Mouse (Mus musculus) small intestine, adult 2 months (tissue): ENCODE results near the gene Rab11fip3. TPM values are rescaled to one million over a fixed set of nuclear protein-coding genes. Genes with fewer than 3 reads are reported as not detected.
"Not testable (repeated sequence)": the region's sequence is repeated elsewhere in the genome, so short reads cannot be mapped to it uniquely, and the experiment has no call there.

Source experiments
- H3K27ac ChIP-seq: fragments of 200-500 bp; 2 replicates; pipeline ENCODE4 v1.5.1; 2012; ENCODE audit warnings: low read depth, low read length, control low read depth, inconsistent platforms; ENCODE audit not compliant: insufficient read depth
- H3K27me3 ChIP-seq: fragments of 200-500 bp; 2 replicates; pipeline ENCODE4 v1.6.1; 2012; ENCODE audit warnings: mild to moderate bottlenecking, moderate library complexity, low read length, inconsistent platforms; ENCODE audit not compliant: control insufficient read depth, insufficient read depth
- H3K36me3 ChIP-seq: fragments of 200-500 bp; 2 replicates; pipeline ENCODE4 v1.6.1; 2012; ENCODE audit warnings: mild to moderate bottlenecking, low read length, control low read depth, inconsistent platforms; ENCODE audit not compliant: control insufficient read depth, insufficient read depth
- H3K4me1 ChIP-seq: fragments of 200-500 bp; 2 replicates; pipeline ENCODE4 v1.6.1; 2012; ENCODE audit warnings: low read length, inconsistent platforms, mixed read lengths; ENCODE audit not compliant: control insufficient read depth, insufficient read depth, insufficient read length
- H3K4me3 ChIP-seq: fragments of 200-500 bp; 2 replicates; pipeline ENCODE4 v1.5.1; 2012; ENCODE audit warnings: low read depth, mild to moderate bottlenecking, control low read depth, inconsistent platforms, low read length, moderate library complexity
- CTCF ChIP-seq: fragments of 200-500 bp; IDR thresholded peaks from 2 replicates; pipeline ENCODE4 v1.5.1; 2012; ENCODE audit warnings: low read depth, mild to moderate bottlenecking, control low read depth, inconsistent platforms, low read length, moderate library complexity, mixed read lengths; ENCODE audit not compliant: insufficient replicate concordance, insufficient read length; ENCODE audit errors: extremely low read depth
- POLR2A ChIP-seq: fragments of 200-500 bp; IDR thresholded peaks from 2 replicates; pipeline ENCODE4 v1.6.1; 2012; ENCODE audit warnings: low read depth, mild to moderate bottlenecking, control low read depth, inconsistent platforms, low read length, moderate library complexity
- WGBS: fragments of 180-500 bp; shearing (Covaris S2); methylation state at CpG from one replicate; pipeline ENCODE4 v1.1.7; 2018; 5-methylcytosine and 5-hydroxymethylcytosine counted together
- polyA plus RNA-seq: library from polyadenylated mRNA; depleted of rRNA; stranded (reverse); fragments of >200 nt; gene quantifications from 2 replicates; pipeline ENCODE4 v1.2.3, GENCODE M21; 2012; rRNA removed

The Rab11fip3 gene
- polyA plus RNA-seq = 37.3 and 116 TPM in 2 replicates

DNA sequence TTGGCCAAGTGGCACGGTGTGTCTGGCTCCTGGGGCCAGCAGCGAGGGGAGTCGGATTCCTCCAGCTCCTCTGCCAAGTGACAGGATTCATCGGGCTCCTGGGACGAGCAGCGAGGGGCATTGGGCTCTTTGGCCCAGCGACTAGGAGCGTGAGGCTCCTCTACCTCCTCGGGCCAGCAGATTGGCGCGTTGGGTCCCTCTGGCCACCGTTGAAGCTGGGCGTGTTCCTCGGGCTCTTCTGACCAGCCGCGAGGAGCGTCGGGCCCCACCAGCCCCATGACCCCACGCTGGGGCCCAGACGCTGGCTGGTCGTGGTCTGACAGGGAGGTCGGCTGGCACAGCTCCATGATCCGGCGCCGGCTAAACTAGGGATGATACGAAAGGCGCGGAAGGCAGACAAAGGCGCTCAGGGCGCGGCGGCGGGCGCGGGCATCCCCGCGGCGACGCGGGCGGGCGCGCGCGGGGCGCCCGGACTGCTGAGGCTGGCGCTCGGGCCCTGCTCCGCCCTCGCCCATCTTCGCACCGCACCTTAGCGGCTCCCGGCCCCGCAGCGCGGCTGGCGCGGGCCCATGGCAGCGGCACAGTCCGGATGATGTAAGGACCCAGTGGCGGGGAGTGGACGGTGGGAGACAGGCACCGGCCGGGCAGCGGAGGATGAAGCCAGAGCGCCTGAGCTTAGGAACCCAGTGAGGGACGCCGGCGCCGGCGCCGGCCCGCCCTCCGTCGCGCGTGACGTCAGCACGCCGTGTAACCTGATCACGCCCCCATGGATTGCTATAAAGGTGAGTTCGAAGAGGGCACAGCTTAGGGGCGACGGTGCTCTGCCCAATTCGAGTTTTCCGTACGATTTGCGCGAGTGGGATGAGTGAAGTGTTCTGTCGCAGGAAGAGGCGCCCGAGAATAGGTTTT is at the start of gene Rab11fip3:
Gene Rab11fip3 (minus strand): TSS at position 725 of the 909 bp plus-strand sequence.
- no peak within 1 kb of the TSS for H3K27ac ChIP-seq
- H3K27me3 ChIP-seq = 0 out of 2 replicates have a peak, but pooled peaks cover 3% of the 10 kb centered on the region
- WGBS = under 1% methylated on average over 94 of the region's 94 CpGs

DNA sequence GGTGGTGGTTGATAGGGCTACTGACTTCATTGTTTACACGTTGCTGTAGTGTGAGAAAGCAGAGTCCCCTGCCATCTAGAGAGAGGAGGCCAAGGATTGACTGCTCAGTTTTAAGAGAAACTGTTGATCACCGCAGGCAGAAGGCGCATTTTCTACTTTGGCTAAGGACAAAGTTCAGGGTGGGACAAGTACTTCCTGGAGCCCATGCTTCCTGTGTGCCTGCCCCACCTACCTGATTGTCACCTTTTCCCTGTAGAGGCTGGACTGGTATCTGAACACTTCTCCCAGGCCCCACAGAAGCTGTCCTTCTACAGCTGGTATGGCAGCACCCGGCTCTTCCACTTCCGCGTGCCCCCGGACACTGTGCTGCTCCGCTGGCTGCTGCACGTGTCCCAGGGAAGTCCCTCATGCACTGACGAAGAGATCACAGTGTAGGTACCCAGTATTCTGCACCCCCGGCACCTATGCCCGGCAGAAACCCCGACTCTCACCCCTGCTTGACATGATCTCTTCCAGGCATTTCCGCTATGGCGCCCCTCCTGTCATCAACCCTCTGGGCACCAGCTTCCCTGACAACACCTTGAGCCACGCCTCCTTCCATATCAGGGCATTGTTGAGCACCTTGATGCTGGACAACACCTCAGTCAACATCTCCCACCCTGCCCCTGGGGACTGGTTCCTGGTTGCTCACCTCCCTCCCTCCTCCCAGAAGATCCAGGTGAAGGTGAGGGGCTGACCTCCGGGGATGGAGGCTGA is 47.3 kb upstream of the Rab11fip3 start:
- H3K4me1 ChIP-seq = peaks cover 16% of the 10 kb centered on the region
- TF ChIP-seq CTCF = no peak
- no peak for TF ChIP-seq POLR2A
- H3K27ac ChIP-seq = peak overlapping the region; percentile 91
- H3K27me3 ChIP-seq = 0 out of 2 replicates have a peak, but pooled peaks cover 3% of the 10 kb centered on the region
- H3K4me3 ChIP-seq = peak overlapping the region; percentile 35; the same call in 1 of the 2 replicates
- peaks cover 16% of the 10 kb centered on the region; the same call in 1 of the 2 replicates for H3K36me3 ChIP-seq
- 49% methylated on average over 17 of the region's 17 CpGs for WGBS

More for the DNA sequence above, at the start of gene Rab11fip3:
- TF ChIP-seq POLR2A (peak; percentile 47; the same call in 1 of the 2 replicates), CTCF (no peak)
- Histone ChIP-seq H3K4me3 (peak within 1 kb of the TSS; percentile 91), H3K36me3 (no peaks in the 10 kb centered on the region), H3K4me1 (peaks cover 18% of the 10 kb centered on the region)

DNA sequence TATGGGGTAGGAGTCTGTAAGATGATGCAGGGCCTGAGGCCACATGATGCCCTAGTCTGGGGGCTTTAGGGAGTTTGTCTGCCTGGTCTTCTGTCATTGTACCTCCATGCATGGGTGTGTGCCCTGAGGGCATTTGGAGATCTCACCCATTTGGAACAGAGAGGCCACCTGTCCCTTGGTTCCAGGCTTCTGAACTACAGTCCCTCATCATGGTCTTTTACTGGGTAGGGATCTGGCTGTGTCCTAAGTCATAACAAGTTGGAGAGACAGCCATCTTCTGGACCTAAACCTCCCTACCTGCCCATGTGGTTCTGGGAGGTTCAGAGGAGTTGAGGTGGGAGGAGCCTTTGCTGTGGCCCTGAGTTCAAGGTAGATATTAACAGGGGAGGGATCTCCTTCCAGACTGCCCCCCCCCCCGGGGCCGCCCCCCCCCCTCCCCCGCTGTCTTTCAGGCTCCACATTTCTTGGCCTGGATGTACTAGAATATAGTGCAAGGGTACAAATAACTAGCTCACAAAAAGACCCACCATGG is 46.7 kb upstream of the Rab11fip3 start:
- WGBS = 31% methylated on average over 3 of the region's 3 CpGs
- 0 out of 2 replicates have a peak, but pooled peaks cover 3% of the 10 kb centered on the region for H3K27me3 ChIP-seq
- H3K36me3 ChIP-seq = peaks cover 12% of the 10 kb centered on the region; the same call in 1 of the 2 replicates
- peak overlapping the region; percentile 91 for H3K27ac ChIP-seq
- no peak overlapping the region for H3K4me3 ChIP-seq
- H3K4me1 ChIP-seq = peaks cover 16% of the 10 kb centered on the region
- TF ChIP-seq POLR2A (no peak), CTCF (no peak)

DNA sequence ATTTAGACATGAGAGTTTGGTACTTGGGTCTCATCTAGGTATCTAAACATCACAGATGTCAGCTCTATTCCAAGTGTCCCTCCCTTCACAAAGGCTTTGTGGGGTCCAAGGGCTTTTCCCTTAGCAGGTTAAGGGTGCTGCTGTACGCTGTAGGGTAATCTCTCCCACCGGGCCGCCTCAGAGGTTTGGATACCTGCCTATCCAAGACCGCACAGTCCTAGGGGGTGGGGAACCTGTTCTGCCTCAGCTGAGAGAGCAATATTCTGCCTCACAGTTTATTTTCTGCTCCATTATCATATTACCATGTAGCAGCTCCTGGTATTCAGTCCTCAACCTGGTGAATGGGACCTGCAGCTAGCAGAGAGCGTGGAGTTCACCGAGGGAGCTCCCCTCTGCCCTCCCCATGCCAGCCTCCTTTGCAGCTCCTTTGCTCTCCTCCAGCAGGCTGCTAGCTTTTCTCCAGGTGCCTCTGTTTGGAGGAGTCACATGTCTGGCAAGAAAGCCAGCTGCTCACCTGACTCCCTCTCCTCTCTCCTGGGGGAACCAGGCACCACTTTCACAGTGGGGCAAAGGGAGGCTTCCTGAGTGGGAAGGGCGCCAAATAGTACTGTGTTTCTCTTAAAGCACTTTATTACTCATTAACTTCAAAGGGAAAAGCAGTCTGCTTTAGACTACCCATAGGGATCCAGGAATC is 46.0 kb upstream of the Rab11fip3 start:
- 27% methylated on average over 7 of the region's 7 CpGs for WGBS
- TF ChIP-seq CTCF = no peak
- TF ChIP-seq POLR2A = no peak
- Histone ChIP-seq H3K27ac (peak overlapping the region; percentile 82), H3K4me3 (peak overlapping the region; percentile 22), H3K4me1 (peaks cover 16% of the 10 kb centered on the region), H3K36me3 (peaks cover 11% of the 10 kb centered on the region; the same call in 1 of the 2 replicates), H3K27me3 (0 out of 2 replicates have a peak, but pooled peaks cover 3% of the 10 kb centered on the region)

DNA sequence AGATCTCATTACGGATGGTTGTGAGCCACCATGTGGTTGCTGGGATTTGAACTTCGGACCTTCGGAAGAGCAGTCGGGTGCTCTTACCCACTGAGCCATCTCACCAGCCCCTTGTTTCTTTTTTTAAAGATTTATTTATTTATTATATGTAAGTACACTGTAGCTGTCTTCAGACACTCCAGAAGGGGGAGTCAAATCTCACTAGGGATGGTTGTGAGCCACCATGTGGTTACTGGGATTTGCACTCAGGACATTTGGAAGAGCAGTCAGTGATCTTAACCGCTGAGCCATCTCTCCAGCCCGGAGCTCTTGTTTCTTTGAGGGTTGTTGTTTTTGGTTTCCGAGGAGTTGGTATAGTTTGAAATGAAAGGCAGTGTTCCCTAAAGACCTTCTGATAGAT is 45.1 kb upstream of the Rab11fip3 start:
- Histone ChIP-seq H3K36me3 (peaks cover 11% of the 10 kb centered on the region; the same call in 1 of the 2 replicates), H3K4me3 (peak overlapping the region; percentile 52), H3K4me1 (peaks cover 13% of the 10 kb centered on the region), H3K27ac (peak overlapping the region; percentile 82)
- 38% methylated on average over 7 of the region's 7 CpGs for WGBS
- H3K27me3 ChIP-seq = not testable (repeated sequence)

DNA sequence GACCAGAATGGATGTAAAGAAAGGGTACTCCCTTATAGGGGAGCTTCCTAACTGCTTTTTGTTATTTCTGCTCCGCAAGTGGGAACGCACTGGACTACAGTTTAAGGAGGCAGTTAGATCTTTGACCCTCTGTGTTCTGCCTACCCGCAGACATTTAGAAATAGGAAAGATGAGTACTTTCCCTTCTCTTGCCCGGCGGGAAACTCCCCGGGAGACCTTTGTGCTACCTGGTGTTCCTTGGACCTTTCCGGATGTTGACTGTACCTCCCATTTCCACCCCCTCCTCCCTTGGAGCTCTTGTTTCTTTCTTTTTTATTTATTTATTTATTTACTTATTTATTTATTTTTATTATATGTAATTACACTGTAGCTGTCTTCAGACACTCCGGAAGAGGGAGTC is 44.7 kb upstream of the Rab11fip3 start:
- H3K27me3 ChIP-seq = 0 out of 2 replicates have a peak, but pooled peaks cover 3% of the 10 kb centered on the region
- WGBS = 5% methylated on average over 8 of the region's 8 CpGs
- peaks cover 13% of the 10 kb centered on the region for H3K4me1 ChIP-seq
- peak overlapping the region; percentile 86 for H3K4me3 ChIP-seq
- H3K27ac ChIP-seq = peak overlapping the region; percentile 100
- H3K36me3 ChIP-seq = peaks cover 11% of the 10 kb centered on the region; the same call in 1 of the 2 replicates
- no peak for TF ChIP-seq POLR2A
- TF ChIP-seq CTCF = no peak
